Mouse (Mus musculus) mature B cell (primary cell): ENCODE results near the gene Prdm1.

Source experiments
- in situ Hi-C: fragments of 300-500 bp; cut with MboI; formaldehyde crosslinking; loops from 2 replicates; pipeline ENCODE4 v1.14.3; 2019

Gene Prdm1

GRCm38 (mm10) chr10:44492815-44493525, 35.3 kb downstream of the Prdm1 start:
- in situ Hi-C loops = no loop called here

GRCm38 (mm10) chr10:44490899-44491422, 37.3 kb downstream of the Prdm1 start:
- in situ Hi-C loops = no loop called here

GRCm38 (mm10) chr10:44487132-44487531, 41.2 kb downstream of the Prdm1 start:
- in situ Hi-C loops = no loop called here

- in situ Hi-C loops = no loop called here
These were observed 44.2 kb downstream of the Prdm1 start for GRCm38 (mm10) chr10:44484077-44484476.

GRCm38 (mm10) chr10:44483116-44483515, 45.2 kb downstream of the Prdm1 start:
- in situ Hi-C loops = no loop called here

GRCm38 (mm10) chr10:44481379-44481778, 46.9 kb downstream of the Prdm1 start:
- in situ Hi-C loops = no loop called here

- in situ Hi-C loops = no loop called here
These were observed 49.0 kb downstream of the Prdm1 start for GRCm38 (mm10) chr10:44479286-44479685.

- in situ Hi-C loops = no loop called here
These were observed 50.2 kb downstream of the Prdm1 start for GRCm38 (mm10) chr10:44478091-44478490.

- in situ Hi-C loops = no loop called here
These were observed 51.1 kb downstream of the Prdm1 start for GRCm38 (mm10) chr10:44477240-44477639.

- in situ Hi-C loops = no loop called here
These were observed 51.8 kb downstream of the Prdm1 start for GRCm38 (mm10) chr10:44476523-44476922.

GRCm38 (mm10) chr10:44475376-44475775, 52.9 kb downstream of the Prdm1 start:
- in situ Hi-C loops = no loop called here

GRCm38 (mm10) chr10:44474256-44474655, 54.0 kb downstream of the Prdm1 start:
- in situ Hi-C loops = loop anchor here (25.0 kb wide), 1 partner anchor 513 kb away; no protein-coding TSS in a partner anchor

GRCm38 (mm10) chr10:44465618-44466017, 62.7 kb downstream of the Prdm1 start:
- in situ Hi-C loops = loop anchor here (25.0 kb wide), 1 partner anchor 522 kb away; no protein-coding TSS in a partner anchor

- in situ Hi-C loops = loop anchor here (25.0 kb wide), 1 partner anchor 523 kb away; no protein-coding TSS in a partner anchor
These were observed 63.7 kb downstream of the Prdm1 start for GRCm38 (mm10) chr10:44464563-44464962.

GRCm38 (mm10) chr10:44463856-44464255, 64.4 kb downstream of the Prdm1 start:
- in situ Hi-C loops = loop anchor here (25.0 kb wide), 1 partner anchor 523 kb away; no protein-coding TSS in a partner anchor

- in situ Hi-C loops = loop anchor here (25.0 kb wide), 1 partner anchor 525 kb away; no protein-coding TSS in a partner anchor
These were observed 66.0 kb downstream of the Prdm1 start for GRCm38 (mm10) chr10:44462351-44462750.

- in situ Hi-C loops = loop anchor here (25.0 kb wide), 1 partner anchor 526 kb away; no protein-coding TSS in a partner anchor
These were observed 67.2 kb downstream of the Prdm1 start for GRCm38 (mm10) chr10:44461063-44461462.

- in situ Hi-C loops = loop anchor here (25.0 kb wide), 1 partner anchor 527 kb away; no protein-coding TSS in a partner anchor
These were observed 68.0 kb downstream of the Prdm1 start for GRCm38 (mm10) chr10:44460095-44460810.

GRCm38 (mm10) chr10:44459321-44460000, 68.8 kb downstream of the Prdm1 start:
- in situ Hi-C loops = loop anchor here (25.0 kb wide), 1 partner anchor 528 kb away; no protein-coding TSS in a partner anchor

GRCm38 (mm10) chr10:44458534-44459315, 69.6 kb downstream of the Prdm1 start:
- in situ Hi-C loops = loop anchor here (25.0 kb wide), 1 partner anchor 529 kb away; no protein-coding TSS in a partner anchor
